8 mouse cellular contexts compared by ENCODE assay signal in the genomic region with DNA sequence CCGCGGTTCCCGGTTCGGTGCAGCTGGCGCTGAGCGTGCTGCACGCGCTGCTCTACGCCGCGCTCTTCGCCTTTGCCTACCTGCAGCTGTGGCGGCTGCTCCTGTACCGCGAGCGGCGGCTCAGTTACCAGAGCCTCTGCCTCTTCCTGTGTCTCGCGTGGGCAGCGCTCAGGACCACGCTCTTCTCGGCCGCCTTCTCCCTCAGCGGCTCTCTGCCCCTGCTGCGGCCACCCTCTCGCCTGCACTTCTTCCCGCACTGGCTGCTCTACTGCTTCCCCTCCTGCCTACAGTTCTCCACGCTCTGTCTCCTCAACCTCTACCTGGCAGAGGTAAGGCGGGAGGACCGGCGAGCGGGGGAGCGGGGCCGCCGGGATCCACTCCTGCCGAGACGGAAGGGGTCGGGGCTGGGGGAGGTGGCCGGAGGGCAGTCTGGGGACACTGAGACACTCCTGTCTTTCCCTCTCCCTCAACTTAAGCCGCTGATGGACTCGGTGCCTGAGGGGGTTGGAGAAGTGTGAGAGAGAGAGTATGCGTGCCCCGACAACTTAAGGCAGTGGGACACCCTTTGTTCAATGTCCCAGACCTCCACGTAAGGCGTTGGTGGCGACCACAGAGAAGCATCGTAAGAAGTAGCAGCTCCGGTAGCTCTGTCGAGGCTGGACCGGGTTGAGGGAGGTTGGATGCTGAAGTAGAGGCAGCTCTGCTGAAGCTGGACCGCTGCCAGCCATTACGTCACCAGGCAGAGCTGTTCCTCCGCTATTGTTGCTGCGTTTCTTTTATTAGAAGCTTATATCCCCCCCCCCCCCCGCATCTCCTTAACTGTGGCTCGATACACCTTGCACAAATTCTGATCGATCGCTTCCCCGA. TPM values are rescaled to one million over a fixed set of nuclear protein-coding genes. Genes with fewer than 3 reads are reported as not detected.
DNase-seq lines count a peak whose midpoint lies in the region; ATAC-seq and TF ChIP-seq lines count a peak whose summit lies in the region.

Gene Txndc16, minus strand, starts transcription at position 239 of the 867 bp plus-strand sequence.

- TF ChIP-seq POLR2A in liver, adult 2 months (IDR thresholded peaks at IDR 0.05; ENCODE audit: extremely low read depth, insufficient read depth, low read length) = no peak

- ATAC-seq in heart, embryonic 13.5 days (ENCODE audit: extremely low read depth, insufficient number of reproducible peaks, low FRiP score, low TSS enrichment) = peak; percentile 35
- peak; percentile 17; the same call in 1 of the 2 replicates for ATAC-seq in kidney, postnatal 0 days (replicated peaks; ENCODE audit: low FRiP score, low read depth)
- peak; percentile 33 for ATAC-seq in monocyte, adult 5-6 weeks (replicated peaks; ENCODE audit: insufficient number of reproducible peaks, low FRiP score, low TSS enrichment, poor library complexity, severe bottlenecking)

- no peaks in the 10 kb centered on the region for H3K27me3 ChIP-seq in heart, embryonic 13.5 days (replicated peaks)
- no peaks in the 10 kb centered on the region for H3K27me3 ChIP-seq in kidney, postnatal 0 days (ENCODE audit: insufficient read depth, low read length)
- H3K27me3 ChIP-seq in liver, adult 2 months (ENCODE audit: control insufficient read depth, insufficient read depth, low read length) = no peaks in the 10 kb centered on the region

- peak within 1 kb of the TSS; percentile 95 for H3K27ac ChIP-seq in heart, embryonic 13.5 days (replicated peaks)
- peak within 1 kb of the TSS; percentile 94 for H3K27ac ChIP-seq in kidney, postnatal 0 days
- H3K27ac ChIP-seq in liver, adult 2 months (replicated peaks; ENCODE audit: insufficient read depth, low read depth, low read length) = peak within 1 kb of the TSS; percentile 3; the same call in 1 of the 2 replicates

- H3K79me2 ChIP-seq in liver, adult 2 months (ENCODE audit: control insufficient read depth, insufficient read depth, low read length) = no peaks in the 10 kb centered on the region

- H3K4me1 ChIP-seq in heart, embryonic 13.5 days = peaks cover 12% of the 10 kb centered on the region; the same call in 1 of the 2 replicates
- H3K4me1 ChIP-seq in kidney, postnatal 0 days (replicated peaks; ENCODE audit: insufficient read depth, low read length) = no peaks in the 10 kb centered on the region
- no peaks in the 10 kb centered on the region; the same call in 1 of the 2 replicates for H3K4me1 ChIP-seq in liver, adult 2 months (ENCODE audit: control insufficient read depth, insufficient read depth, low read length)

- 1% methylated on average over 59 of the region's 59 CpGs for WGBS in heart, embryonic 13.5 days
- WGBS in kidney, postnatal 0 days = under 1% methylated on average over 57 of the region's 59 CpGs
- under 1% methylated on average over 59 of the region's 59 CpGs for WGBS in liver, adult 2 months

- H3K36me3 ChIP-seq in heart, embryonic 13.5 days = no peaks in the 10 kb centered on the region
- H3K36me3 ChIP-seq in kidney, postnatal 0 days (ENCODE audit: insufficient read depth, low read length) = no peaks in the 10 kb centered on the region
- H3K36me3 ChIP-seq in liver, adult 2 months (ENCODE audit: control insufficient read depth, insufficient read depth, low read length) = no peaks in the 10 kb centered on the region

- H3K4me2 ChIP-seq in heart, embryonic 13.5 days = peak within 1 kb of the TSS; percentile 97
- peak within 1 kb of the TSS; percentile 99 for H3K4me2 ChIP-seq in kidney, postnatal 0 days (ENCODE audit: low read length)

- H3K9me3 ChIP-seq in heart, embryonic 13.5 days = no peaks in the 10 kb centered on the region
- H3K9me3 ChIP-seq in kidney, postnatal 0 days (replicated peaks; ENCODE audit: low read length) = no peaks in the 10 kb centered on the region

- no peak for TF ChIP-seq CTCF in kidney, postnatal 0 days (IDR thresholded peaks at IDR 0.05; ENCODE audit: low read depth)
- TF ChIP-seq CTCF in liver, adult 2 months (IDR thresholded peaks at IDR 0.05; ENCODE audit: low read depth, low read length) = no peak

- peak within 1 kb of the TSS; percentile 88 for H3K4me3 ChIP-seq in heart, embryonic 13.5 days
- H3K4me3 ChIP-seq in kidney, postnatal 0 days (replicated peaks; ENCODE audit: low read depth, low read length) = peak within 1 kb of the TSS; percentile 79
- H3K4me3 ChIP-seq in liver, adult 2 months (ENCODE audit: insufficient read depth, low read depth, low read length) = peak within 1 kb of the TSS; percentile 71

- DNase-seq in 416B (ENCODE audit: low read depth) = peak; percentile 51
- peak; percentile 97 for DNase-seq in brain, adult 2 months (ENCODE audit: low read depth, low spot score)
- peak; percentile 18 for DNase-seq in fibroblast of lung, adult 2 months (ENCODE audit: low read depth)
- DNase-seq in kidney, postnatal 0 days (ENCODE audit: low spot score) = peak; percentile 76
- peak; percentile 54 for DNase-seq in liver, adult 2 months (ENCODE audit: extremely low read depth, low read depth, low spot score)
- peak; percentile 62 to 65 for DNase-seq in spleen, postnatal 36 days (ENCODE audit: low spot score in 2 of 2)

- peak within 1 kb of the TSS; percentile 96 for H3K9ac ChIP-seq in heart, embryonic 13.5 days
- peak within 1 kb of the TSS; percentile 88 for H3K9ac ChIP-seq in kidney, postnatal 0 days (ENCODE audit: low read depth, low read length)
- H3K9ac ChIP-seq in liver, adult 2 months (ENCODE audit: low read depth, low read length) = peak within 1 kb of the TSS; percentile 82

RNA-seq across cellular contexts. Expression of gene Txndc16, which starts in this region (rescaled TPM):
- polyA plus RNA-seq in heart, embryonic 13.5 days (2015; fragmentation: Nextera tagmentation; extraction: Ambion mirVana) = 11.1 and 11.7 TPM in 2 replicates
- 13.5 and 15.4 TPM in 2 replicates for polyA plus RNA-seq in kidney, postnatal 0 days (2015; fragmentation: Nextera tagmentation; extraction: Ambion mirVana)
- total RNA-seq in liver, adult 2 months (2014; rRNA removed) = 8.2 and 10.3 TPM in 2 replicates
- 0.81 and 0.96 TPM in 2 replicates for polyA plus RNA-seq in liver, adult 2 months (2012; rRNA removed)
- 18.7 to 25.9 TPM (median 24.8 TPM) in 3 replicates for total RNA-seq in monocyte, adult 5-6 weeks (2017)

Comparison
In these comparisons a context has a peak if more than half of its experiments do, and no peak if none do; other contexts are left out.
1. Peak in every context shown above with its lines: DNase-seq, ATAC-seq, H3K4me3 ChIP-seq and H3K27ac ChIP-seq.
2. DNase-seq: peak in every context shown above with its lines; median percentile 97 in brain, adult 2 months; 76 in kidney, postnatal 0 days; 64 in spleen, postnatal 36 days; 54 in liver, adult 2 months; 51 in 416B; 18 in fibroblast of lung, adult 2 months.
3. H3K27ac ChIP-seq: peak in every context shown above with its lines; median percentile 95 in heart, embryonic 13.5 days; 94 in kidney, postnatal 0 days; 3 in liver, adult 2 months.